Mouse (Mus musculus): ENCODE data around the gene Zmynd10. TPM values are rescaled to one million over a fixed set of nuclear protein-coding genes. Genes with fewer than 3 reads are reported as not detected.

The Zmynd10 gene
- polyA plus RNA-seq (2014; fragmentation: Illumina TruSeq; extraction: RNeasy Lipid Tissue Mini Kit (QIAGEN cat#74804); ENCODE audit: low read depth, low replicate concordance), result not detected

DNA sequence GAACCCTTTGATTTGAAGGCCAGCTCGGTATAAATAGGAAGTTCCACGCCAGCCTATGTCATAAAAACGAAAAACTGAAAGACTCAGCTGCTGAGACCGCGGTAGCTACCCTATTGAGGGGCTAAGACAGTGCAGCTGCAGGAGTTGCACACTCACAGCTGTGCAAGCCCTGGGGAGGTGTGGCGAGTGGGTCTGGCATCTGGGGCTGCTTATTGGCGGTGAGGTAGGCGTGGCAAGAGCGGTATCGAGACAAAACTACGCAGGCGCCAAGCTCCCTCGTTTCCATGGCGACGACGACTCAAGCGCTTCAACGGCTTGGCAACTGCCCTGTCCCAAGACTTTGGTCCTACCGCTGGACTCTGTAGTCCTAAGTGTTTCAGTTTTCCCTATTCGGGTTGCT lies at the start of gene Zmynd10:
TSS of gene Zmynd10 (plus strand) at position 273 of the 400 bp plus-strand sequence.

DNA sequence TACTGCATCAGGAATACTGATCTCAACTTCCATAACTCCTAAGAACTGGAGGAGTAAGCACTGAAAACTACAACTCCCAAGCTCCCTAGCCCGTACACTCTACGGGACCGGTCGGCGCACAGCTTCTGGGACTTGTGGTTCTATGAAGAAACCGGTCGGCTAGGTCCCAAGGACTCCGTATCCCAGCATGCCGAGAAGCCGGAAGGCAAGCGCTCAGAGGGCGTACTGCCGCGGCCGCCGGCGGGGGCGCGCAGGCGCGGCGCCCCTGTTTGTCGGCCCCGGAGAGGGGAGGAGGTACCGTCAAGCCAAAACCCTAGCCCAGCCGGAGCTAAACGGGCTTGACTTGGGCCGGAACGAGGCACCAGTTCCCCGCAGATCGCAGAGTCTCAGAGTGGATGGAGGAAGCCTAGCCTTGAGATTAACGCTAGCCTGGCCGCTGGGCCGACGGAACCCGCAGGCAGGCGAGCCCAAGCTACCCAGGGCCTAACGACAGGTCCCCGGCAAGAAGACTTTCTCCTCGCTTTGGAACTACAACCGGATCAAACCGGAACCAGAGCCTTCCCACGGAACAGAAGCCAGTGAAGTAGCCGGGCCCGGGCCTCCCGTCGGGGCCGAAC lies 13.2 kb upstream of the Zmynd10 start, which contains the start of gene Tmem115:
TSS of gene Tmem115 (plus strand) at position 155 of the 617 bp plus-strand sequence.

DNA sequence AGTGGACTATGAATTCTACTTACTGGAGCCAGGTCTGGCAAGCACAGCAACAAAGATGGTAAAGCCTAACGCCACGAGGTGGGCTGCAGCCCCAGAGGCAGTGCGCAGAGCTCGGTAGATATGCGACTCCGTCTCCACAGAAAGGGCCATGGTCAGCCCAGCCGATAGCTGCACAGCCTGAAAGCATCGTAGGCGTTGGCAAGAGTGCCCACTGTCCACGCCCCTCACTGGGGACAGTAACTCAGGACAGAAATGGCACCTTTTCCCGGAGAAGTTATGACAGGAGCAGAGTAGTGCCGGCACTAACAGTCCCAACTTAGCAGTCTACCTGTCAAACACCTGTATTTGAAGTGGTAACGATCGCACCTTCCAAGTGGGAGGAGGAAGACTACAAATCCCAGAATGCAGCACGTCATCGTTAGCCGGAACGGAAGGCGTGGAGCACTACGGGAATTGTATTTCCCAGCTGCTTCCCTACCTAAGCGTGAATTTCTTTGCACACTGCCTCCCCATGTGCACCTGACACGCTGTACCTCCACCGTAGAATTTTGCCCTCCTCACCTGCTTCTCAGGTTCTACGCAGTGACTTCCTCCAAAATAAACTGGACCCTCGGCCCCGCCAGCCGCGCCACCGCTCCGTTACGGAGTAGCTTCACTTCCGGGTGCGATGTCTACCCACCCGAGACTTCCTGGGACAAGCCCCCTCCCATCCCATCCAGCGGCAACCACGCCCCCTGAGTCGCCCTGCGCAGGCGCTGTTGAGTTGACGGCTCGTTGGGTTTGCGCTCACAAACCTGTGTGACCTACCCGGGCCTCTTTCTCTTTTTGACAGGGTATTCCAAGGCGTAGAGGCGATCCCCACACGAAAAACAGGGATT lies 5.4 kb upstream of the Zmynd10 start, which contains the start of the genes Cyb561d2 and Nprl2:
TSS of gene Cyb561d2 (minus strand) at position 720 of the 878 bp plus-strand sequence.
TSS of gene Nprl2 (plus strand) at position 753 of the 878 bp plus-strand sequence.

DNA sequence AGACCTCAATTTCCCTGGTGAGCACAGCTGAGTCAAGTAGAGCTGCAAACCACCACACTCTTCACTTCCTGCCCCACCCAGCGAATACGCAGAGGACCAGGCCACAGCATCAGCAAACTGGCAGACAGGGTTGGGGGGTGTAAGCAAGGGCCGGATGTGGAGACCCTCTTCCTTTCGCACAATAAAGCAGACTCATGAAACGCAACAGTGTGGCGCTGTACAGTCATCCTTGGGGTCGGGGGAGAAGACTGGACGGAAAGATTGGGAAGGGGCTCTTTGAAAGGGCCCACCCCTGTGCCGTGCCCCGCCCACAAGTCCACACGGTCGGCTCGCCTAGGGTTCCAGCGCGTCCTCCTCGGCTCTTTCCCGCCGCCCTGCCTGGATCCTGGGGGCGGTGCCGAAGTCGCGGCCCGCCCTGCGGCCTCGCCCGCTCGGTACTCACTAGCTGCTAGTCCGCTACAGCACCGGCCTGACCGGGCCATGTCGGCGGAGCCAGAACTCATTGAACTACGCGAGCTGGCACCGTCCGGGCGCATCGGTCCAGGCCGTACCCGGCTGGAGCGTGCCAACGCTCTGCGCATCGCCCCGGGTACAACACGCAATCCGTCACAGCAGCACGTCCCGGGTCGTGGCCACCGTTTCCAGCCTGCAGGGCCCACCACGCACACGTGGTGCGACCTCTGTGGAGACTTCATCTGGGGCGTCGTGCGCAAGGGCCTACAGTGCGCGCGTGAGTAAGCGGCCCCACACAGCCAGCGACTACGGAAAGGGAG lies 4.2 kb downstream of the Zmynd10 start, which contains the start of gene Rassf1:
TSS of gene Rassf1 (plus strand) at position 439 of the 773 bp plus-strand sequence.

DNA sequence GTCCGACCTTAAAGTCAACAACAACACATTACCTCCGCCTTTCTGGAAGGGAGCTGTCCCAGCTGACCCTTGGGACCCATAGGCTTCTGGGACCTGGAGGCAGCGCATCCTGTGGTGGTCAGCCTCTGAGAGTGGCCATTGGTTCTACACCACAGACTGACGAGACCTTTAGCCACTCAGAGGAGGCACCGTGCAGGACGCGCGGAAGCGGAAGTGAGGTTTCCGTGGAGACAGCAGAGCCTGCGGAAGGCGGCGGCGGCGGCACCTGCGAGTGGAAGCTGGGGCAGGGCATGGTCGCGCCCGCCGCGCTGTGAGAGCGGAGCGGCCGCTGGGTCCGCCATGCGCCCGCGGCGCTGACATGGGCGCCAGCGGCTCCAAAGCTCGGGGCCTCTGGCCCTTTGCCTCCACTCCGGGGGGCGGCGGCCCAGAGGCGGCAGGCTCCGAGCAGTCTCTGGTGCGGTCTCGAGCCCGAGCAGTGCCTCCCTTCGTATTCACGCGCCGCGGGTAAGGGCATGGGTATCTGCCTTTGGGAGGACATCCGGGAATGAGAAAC lies 16.0 kb downstream of the Zmynd10 start, which contains the start of gene Tusc2:
TSS of gene Tusc2 (plus strand) at position 227 of the 553 bp plus-strand sequence.

DNA sequence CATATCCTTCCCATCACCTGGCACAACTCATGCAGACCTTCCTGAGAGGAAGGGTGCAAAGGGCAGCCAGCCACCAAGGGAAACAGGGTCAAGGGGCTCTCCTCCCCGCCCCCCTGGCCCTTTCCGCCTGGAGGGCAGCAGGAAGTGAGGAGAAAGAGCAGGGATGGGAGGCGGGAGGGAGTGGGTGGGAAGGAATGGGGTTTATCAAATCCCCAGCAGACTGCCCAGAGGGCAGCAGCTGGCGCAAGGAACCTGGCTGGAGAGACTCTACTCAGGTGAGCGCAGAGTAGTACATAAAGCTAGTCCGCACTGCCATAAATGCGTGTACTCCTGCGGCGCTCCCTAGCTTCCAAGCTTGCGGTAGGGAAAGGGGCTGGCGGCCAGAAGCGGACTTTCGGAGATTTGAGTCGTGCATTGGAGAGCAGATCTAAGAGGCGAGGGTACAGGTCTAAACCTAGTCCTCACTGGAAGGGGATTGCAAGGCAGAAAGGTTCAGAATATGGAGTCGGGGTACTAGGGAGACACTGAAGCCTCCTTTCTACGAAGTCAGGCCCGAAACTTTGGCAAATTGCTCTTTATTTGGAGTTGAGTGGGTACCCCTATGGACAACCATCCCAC lies 20.7 kb downstream of the Zmynd10 start, which contains the start of gene Hyal2:
TSS of gene Hyal2 (plus strand) at position 244 of the 618 bp plus-strand sequence.

DNA sequence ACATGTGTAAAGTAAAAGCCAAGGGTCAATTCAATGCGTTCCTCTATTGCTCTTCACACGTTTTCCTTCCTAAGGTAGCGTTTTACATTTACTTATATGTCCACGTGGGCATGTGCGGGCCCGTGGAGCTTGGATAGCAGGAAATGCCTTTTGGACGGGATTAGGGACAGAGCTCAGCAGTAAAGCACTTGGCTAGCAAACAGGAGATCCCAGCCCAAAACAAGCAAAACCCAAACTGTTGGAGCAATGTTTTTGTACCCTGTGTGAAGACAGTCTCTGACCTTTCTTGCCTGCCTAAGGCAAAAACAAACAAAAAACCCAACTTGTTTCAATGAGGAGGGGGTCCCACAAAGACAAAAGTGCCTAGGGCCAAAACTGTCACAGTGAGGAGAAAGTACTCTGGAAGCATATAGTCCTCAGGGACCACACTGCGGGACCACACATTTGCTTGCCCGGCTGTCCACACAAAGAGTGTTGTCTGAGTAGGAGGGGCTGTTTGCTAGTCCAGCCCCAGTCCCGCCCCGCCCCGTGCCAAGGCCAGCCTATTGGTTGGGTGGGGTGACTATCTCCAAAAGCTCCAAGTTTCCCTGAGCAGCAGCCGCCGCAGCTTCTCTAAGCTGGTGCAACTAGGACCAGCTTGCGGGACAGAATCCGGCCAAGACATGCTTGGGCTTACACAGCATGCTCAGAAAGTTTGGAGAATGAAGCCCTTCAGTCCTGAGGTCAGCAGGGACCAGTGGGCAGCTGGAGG lies 29.4 kb downstream of the Zmynd10 start, which contains the start of gene Hyal1:
TSS of gene Hyal1 (plus strand) at position 571 of the 751 bp plus-strand sequence.

DNA sequence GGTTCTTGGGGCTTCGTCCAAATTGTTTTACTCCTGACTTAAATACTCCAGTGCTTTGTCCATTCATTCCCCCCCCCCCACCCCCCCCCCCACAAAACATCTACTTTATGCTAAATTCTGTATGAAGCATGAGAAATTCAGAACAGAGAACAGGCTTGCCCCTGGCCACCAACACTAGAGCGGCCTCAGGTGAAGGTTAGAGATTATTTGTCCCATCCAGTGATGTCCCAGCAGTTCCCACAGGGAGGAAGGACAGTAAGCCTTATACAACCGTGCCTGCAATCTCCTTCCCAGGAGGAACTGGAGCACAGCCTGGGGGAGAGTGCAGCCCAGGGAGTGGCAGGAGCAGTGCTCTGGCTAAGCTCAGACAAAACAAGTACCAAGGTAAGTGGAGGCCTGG lies 31.5 kb downstream of the Zmynd10 start, which contains the start of gene Naa80:
TSS of gene Naa80 (plus strand) at position 301 of the 400 bp plus-strand sequence.

DNA sequence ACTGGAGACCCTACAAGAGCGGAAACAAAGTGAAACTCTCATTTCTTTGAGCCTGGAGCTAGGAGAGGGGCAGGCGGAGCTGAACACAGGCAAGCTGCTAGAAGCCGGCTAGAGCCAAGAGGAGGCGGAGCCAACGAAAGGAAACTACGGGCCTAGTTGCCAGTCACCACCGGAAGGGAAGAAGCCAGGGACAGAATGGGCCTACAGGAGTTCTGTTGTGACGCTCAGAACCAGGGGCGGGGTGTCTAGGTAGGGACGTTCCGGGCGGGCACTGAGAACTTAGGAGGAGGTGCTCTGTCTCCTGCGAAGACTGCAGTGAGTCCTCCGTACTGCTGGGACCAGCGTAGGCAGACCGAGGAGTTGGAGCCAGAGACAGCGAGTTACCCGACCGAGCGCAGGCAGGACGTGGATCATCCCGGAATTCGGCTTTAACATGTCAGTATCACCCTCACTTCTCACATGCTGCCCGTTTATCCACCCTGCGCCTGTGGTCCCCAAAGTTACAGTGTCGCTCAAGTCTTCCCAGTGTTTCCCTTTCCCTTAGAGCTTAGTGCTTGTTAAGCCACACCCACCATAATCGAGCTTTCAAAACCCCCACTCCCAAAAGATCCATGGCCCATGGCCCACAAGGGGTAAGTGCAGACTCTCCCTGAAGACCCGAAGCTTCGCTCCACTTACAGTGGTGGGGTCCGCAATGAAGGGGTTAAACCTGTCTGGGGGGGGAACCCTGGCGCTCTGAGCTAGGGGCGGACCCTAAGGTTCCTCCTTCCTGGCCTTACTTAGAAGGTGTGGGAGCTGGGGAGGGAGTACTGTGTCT lies 33.6 kb downstream of the Zmynd10 start, which contains the start of gene Hyal3:
TSS of gene Hyal3 (plus strand) at position 318 of the 817 bp plus-strand sequence.

DNA sequence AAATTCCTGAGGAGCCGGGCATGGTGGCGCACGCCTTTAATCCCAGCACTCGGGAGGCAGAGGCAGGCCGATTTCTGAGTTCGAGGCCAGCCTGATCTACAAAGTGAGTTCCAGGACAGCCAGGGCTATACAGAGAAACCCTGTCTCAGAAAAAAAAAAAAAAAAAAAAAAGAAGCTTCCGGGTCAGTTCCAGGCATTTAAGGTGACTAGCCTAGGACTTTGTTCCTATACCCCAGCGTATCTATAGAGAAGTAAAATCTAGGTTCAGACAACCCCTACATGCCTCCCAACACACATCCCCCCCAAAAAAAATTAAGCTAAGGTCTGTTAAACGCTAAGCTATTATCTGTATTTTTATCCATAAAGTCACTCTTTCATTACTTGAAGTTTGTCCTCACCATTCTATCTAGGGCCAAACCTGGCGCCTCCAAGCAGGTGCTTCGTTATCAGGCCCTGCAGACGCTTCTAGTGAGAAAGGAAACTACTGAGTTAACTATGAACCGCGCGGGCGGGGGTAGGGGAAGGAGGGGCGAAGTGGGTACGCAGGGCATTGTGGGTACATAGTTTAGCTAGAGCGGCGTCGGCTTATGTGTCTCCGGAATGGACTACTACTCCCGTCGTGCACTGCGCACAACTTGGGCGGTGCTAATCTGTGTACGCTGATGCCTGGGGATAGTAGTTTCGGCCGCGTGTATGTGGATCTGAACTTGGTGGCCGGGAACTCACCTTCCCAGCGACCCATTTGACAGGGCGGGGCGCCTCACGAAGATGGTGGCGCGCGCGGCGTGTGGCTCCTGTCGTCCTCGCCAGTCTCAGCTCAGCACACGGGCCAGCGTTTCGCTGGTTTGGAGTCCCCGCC lies 40.1 kb downstream of the Zmynd10 start, which contains the start of gene Ifrd2:
TSS of gene Ifrd2 (plus strand) at position 669 of the 859 bp plus-strand sequence.

Other genes with a start within 250 kb of the Zmynd10 start
- gene Hemk1, start 208.9 kb upstream of the Zmynd10 start, polyA plus RNA-seq (2014; fragmentation: Illumina TruSeq; extraction: RNeasy Lipid Tissue Mini Kit (QIAGEN cat#74804); ENCODE audit: low read depth, low replicate concordance), result 2.3 TPM
- gene 6430571L13Rik, start 206.7 kb upstream of the Zmynd10 start, polyA plus RNA-seq (2014; fragmentation: Illumina TruSeq; extraction: RNeasy Lipid Tissue Mini Kit (QIAGEN cat#74804); ENCODE audit: low read depth, low replicate concordance), result not detected
- gene Cacna2d2, start 147.7 kb upstream of the Zmynd10 start, polyA plus RNA-seq (2014; fragmentation: Illumina TruSeq; extraction: RNeasy Lipid Tissue Mini Kit (QIAGEN cat#74804); ENCODE audit: low read depth, low replicate concordance), result 0.76 TPM
- 0.23 TPM for gene Tmem115, start 13.4 kb upstream of the Zmynd10 start, polyA plus RNA-seq (2014; fragmentation: Illumina TruSeq; extraction: RNeasy Lipid Tissue Mini Kit (QIAGEN cat#74804); ENCODE audit: low read depth, low replicate concordance)
- 4.6 TPM for gene Cyb561d2, start 5.1 kb upstream of the Zmynd10 start, polyA plus RNA-seq (2014; fragmentation: Illumina TruSeq; extraction: RNeasy Lipid Tissue Mini Kit (QIAGEN cat#74804); ENCODE audit: low read depth, low replicate concordance)
- gene Nprl2, start 5.1 kb upstream of the Zmynd10 start, polyA plus RNA-seq (2014; fragmentation: Illumina TruSeq; extraction: RNeasy Lipid Tissue Mini Kit (QIAGEN cat#74804); ENCODE audit: low read depth, low replicate concordance), result 1.8 TPM
- 8.9 TPM for gene Rassf1, start 4.3 kb downstream of the Zmynd10 start, polyA plus RNA-seq (2014; fragmentation: Illumina TruSeq; extraction: RNeasy Lipid Tissue Mini Kit (QIAGEN cat#74804); ENCODE audit: low read depth, low replicate concordance)
- gene Tusc2, start 16.0 kb downstream of the Zmynd10 start, polyA plus RNA-seq (2014; fragmentation: Illumina TruSeq; extraction: RNeasy Lipid Tissue Mini Kit (QIAGEN cat#74804); ENCODE audit: low read depth, low replicate concordance), result 30.0 TPM
- gene Hyal2, start 20.6 kb downstream of the Zmynd10 start, polyA plus RNA-seq (2014; fragmentation: Illumina TruSeq; extraction: RNeasy Lipid Tissue Mini Kit (QIAGEN cat#74804); ENCODE audit: low read depth, low replicate concordance), result 0.76 TPM
- gene Hyal1, start 29.6 kb downstream of the Zmynd10 start, polyA plus RNA-seq (2014; fragmentation: Illumina TruSeq; extraction: RNeasy Lipid Tissue Mini Kit (QIAGEN cat#74804); ENCODE audit: low read depth, low replicate concordance), result 3.5 TPM
- gene Naa80, start 31.6 kb downstream of the Zmynd10 start, polyA plus RNA-seq (2014; fragmentation: Illumina TruSeq; extraction: RNeasy Lipid Tissue Mini Kit (QIAGEN cat#74804); ENCODE audit: low read depth, low replicate concordance), result 2.7 TPM
- gene Hyal3, start 33.5 kb downstream of the Zmynd10 start, polyA plus RNA-seq (2014; fragmentation: Illumina TruSeq; extraction: RNeasy Lipid Tissue Mini Kit (QIAGEN cat#74804); ENCODE audit: low read depth, low replicate concordance), result not detected
- 21.9 TPM for gene Ifrd2, start 40.3 kb downstream of the Zmynd10 start, polyA plus RNA-seq (2014; fragmentation: Illumina TruSeq; extraction: RNeasy Lipid Tissue Mini Kit (QIAGEN cat#74804); ENCODE audit: low read depth, low replicate concordance)
- 0.70 TPM for gene Sema3b, start 61.9 kb downstream of the Zmynd10 start, polyA plus RNA-seq (2014; fragmentation: Illumina TruSeq; extraction: RNeasy Lipid Tissue Mini Kit (QIAGEN cat#74804); ENCODE audit: low read depth, low replicate concordance)
- gene Gnai2, start 88.1 kb downstream of the Zmynd10 start, polyA plus RNA-seq (2014; fragmentation: Illumina TruSeq; extraction: RNeasy Lipid Tissue Mini Kit (QIAGEN cat#74804); ENCODE audit: low read depth, low replicate concordance), result 34.5 TPM
- not detected for gene Slc38a3, start 122.2 kb downstream of the Zmynd10 start, polyA plus RNA-seq (2014; fragmentation: Illumina TruSeq; extraction: RNeasy Lipid Tissue Mini Kit (QIAGEN cat#74804); ENCODE audit: low read depth, low replicate concordance)
- gene Gnat1, start 132.4 kb downstream of the Zmynd10 start, polyA plus RNA-seq (2014; fragmentation: Illumina TruSeq; extraction: RNeasy Lipid Tissue Mini Kit (QIAGEN cat#74804); ENCODE audit: low read depth, low replicate concordance), result not detected
- gene Sema3f, start 163.2 kb downstream of the Zmynd10 start, polyA plus RNA-seq (2014; fragmentation: Illumina TruSeq; extraction: RNeasy Lipid Tissue Mini Kit (QIAGEN cat#74804); ENCODE audit: low read depth, low replicate concordance), result 0.87 TPM
- 169 TPM for gene Rbm5, start 223.7 kb downstream of the Zmynd10 start, polyA plus RNA-seq (2014; fragmentation: Illumina TruSeq; extraction: RNeasy Lipid Tissue Mini Kit (QIAGEN cat#74804); ENCODE audit: low read depth, low replicate concordance)